Mouse (Mus musculus): ENCODE data around the gene Zmiz1.

- TF ChIP-seq CTCF (IDR thresholded peaks at IDR 0.05; ENCODE audit: low read depth, low read length) (no peak), GATA1 (IDR thresholded peaks at IDR 0.05; ENCODE audit: borderline replicate concordance, low read length) (no peak)
Measured at GRCm38 (mm10) chr14:25412811-25413210, 46.2 kb upstream of the Zmiz1 start.

Data from G1E (cell line).